Mouse (Mus musculus): ENCODE results near the gene Dchs2.

Dchs2 gene

GRCm38 (mm10) chr3:83148508-83148907, 20.8 kb downstream of the Dchs2 start:
- no peak for DNase-seq (ENCODE audit: low read depth, low spot score)

GRCm38 (mm10) chr3:83155600-83155999, 27.9 kb downstream of the Dchs2 start:
- DNase-seq (ENCODE audit: low read depth, low spot score) = no peak

- no peak for DNase-seq (ENCODE audit: low read depth, low spot score)
These were observed 28.4 kb downstream of the Dchs2 start for GRCm38 (mm10) chr3:83156165-83156564.

GRCm38 (mm10) chr3:83161542-83162231, 33.9 kb downstream of the Dchs2 start:
- DNase-seq (ENCODE audit: low read depth, low spot score) = no peak

- DNase-seq (ENCODE audit: low read depth, low spot score) = no peak
These were observed 35.9 kb downstream of the Dchs2 start for GRCm38 (mm10) chr3:83163676-83164075.

- DNase-seq (ENCODE audit: low read depth, low spot score) = no peak
These were observed 57.8 kb downstream of the Dchs2 start for GRCm38 (mm10) chr3:83185527-83185926.

GRCm38 (mm10) chr3:83191271-83191670, 63.5 kb downstream of the Dchs2 start:
- DNase-seq (ENCODE audit: low read depth, low spot score) = no peak

- no peak for DNase-seq (ENCODE audit: low read depth, low spot score)
These were observed 64.7 kb downstream of the Dchs2 start for GRCm38 (mm10) chr3:83192401-83192800.

GRCm38 (mm10) chr3:83194911-83195310, 67.2 kb downstream of the Dchs2 start:
- DNase-seq (ENCODE audit: low read depth, low spot score) = no peak

GRCm38 (mm10) chr3:83201286-83201980, 73.7 kb downstream of the Dchs2 start:
- DNase-seq (ENCODE audit: low read depth, low spot score) = no peak

GRCm38 (mm10) chr3:83205073-83205668, 77.4 kb downstream of the Dchs2 start:
- no peak for DNase-seq (ENCODE audit: low read depth, low spot score)

- DNase-seq (ENCODE audit: low read depth, low spot score) = no peak
These were observed 81.9 kb downstream of the Dchs2 start for GRCm38 (mm10) chr3:83209646-83210045.

- DNase-seq (ENCODE audit: low read depth, low spot score) = no peak
These were observed 82.5 kb downstream of the Dchs2 start for GRCm38 (mm10) chr3:83210210-83210609.

GRCm38 (mm10) chr3:83211939-83212338, 84.2 kb downstream of the Dchs2 start:
- no peak for DNase-seq (ENCODE audit: low read depth, low spot score)

- DNase-seq (ENCODE audit: low read depth, low spot score) = no peak
These were observed 84.8 kb downstream of the Dchs2 start for GRCm38 (mm10) chr3:83212578-83212977.

GRCm38 (mm10) chr3:83218059-83218458, 90.3 kb downstream of the Dchs2 start:
- DNase-seq (ENCODE audit: low read depth, low spot score) = no peak

- DNase-seq (ENCODE audit: low read depth, low spot score) = no peak
These were observed 92.4 kb downstream of the Dchs2 start for GRCm38 (mm10) chr3:83220101-83220500.

GRCm38 (mm10) chr3:83222125-83222524, 94.4 kb downstream of the Dchs2 start:
- no peak for DNase-seq (ENCODE audit: low read depth, low spot score)

- no peak for DNase-seq (ENCODE audit: low read depth, low spot score)
These were observed 100.6 kb downstream of the Dchs2 start for GRCm38 (mm10) chr3:83228383-83228782.

GRCm38 (mm10) chr3:83230326-83230725, 102.6 kb downstream of the Dchs2 start:
- DNase-seq (ENCODE audit: low read depth, low spot score) = no peak

GRCm38 (mm10) chr3:83234457-83234856, 106.7 kb downstream of the Dchs2 start:
- DNase-seq (ENCODE audit: low read depth, low spot score) = no peak

- no peak for DNase-seq (ENCODE audit: low read depth, low spot score)
These were observed 107.3 kb downstream of the Dchs2 start for GRCm38 (mm10) chr3:83235061-83235460.

- DNase-seq (ENCODE audit: low read depth, low spot score) = no peak
These were observed 118.8 kb downstream of the Dchs2 start for GRCm38 (mm10) chr3:83246536-83246935.
